Comparison of ENCODE assay signal across 18 mouse cellular contexts in the genomic region with DNA sequence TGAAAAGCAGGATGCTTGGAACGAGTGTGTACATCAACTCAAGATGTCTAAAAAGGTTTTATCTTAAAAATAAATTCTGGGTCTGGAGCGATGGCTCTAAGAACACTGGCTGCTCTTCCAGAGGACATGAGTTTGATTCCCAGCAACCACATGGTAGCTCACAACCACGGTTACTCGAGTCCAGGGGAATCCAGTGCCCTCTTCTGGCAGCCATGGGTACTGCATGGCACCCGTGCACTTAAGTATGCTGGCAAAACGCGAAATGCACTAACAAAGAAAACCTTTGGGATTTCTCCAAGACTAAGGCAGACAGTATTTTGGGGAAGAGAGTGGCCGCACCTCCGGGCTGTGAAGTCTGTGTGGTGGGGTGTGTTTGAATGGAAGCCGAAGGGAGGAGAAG. TPM values are rescaled to one million over a fixed set of nuclear protein-coding genes. Genes with fewer than 3 reads are reported as not detected.
A peak's percentile ranks its signal among the peaks of the same experiment; 100 is the strongest.
DNase-seq lines count a peak whose midpoint lies in the region; ATAC-seq and TF ChIP-seq lines count a peak whose summit lies in the region.
"Had no signal": no experiment of that assay in that cellular context is flagged by ENCODE, and none has a peak within 500 bp of the region (broad histone marks: within the 10 kb centered on the region; RNA-seq: fewer than 3 reads in every experiment).

No protein-coding gene starts in this region.

- no peak overlapping the region for H3K4me3 ChIP-seq in cerebellum, adult 2 months (replicated peaks; ENCODE audit: insufficient read depth, low read depth, low read length)
- H3K4me3 ChIP-seq in layer of hippocampus, adult 2 months = no peak overlapping the region
- no peak overlapping the region for H3K4me3 ChIP-seq in bone marrow, adult 2 months (replicated peaks; ENCODE audit: control insufficient read depth, low read depth, low read length)
- no peak overlapping the region for H3K4me3 ChIP-seq in hindbrain, embryonic 12.5 days
- H3K4me3 ChIP-seq: heart, embryonic 10.5 days; limb, embryonic 13.5 days had no signal

- 76% methylated on average over 10 of the region's 10 CpGs for WGBS in cerebellum, adult 2 months
- WGBS in bone marrow, adult 2 months = 73% methylated on average over 10 of the region's 10 CpGs
- WGBS in hindbrain, embryonic 12.5 days = 79% methylated on average over 10 of the region's 10 CpGs

- no peak for TF ChIP-seq POLR2A in cerebellum, adult 2 months (IDR thresholded peaks at IDR 0.05; ENCODE audit: borderline replicate concordance, insufficient read depth, low read length)
- TF ChIP-seq POLR2A in bone marrow, adult 2 months (IDR thresholded peaks at IDR 0.05; ENCODE audit: borderline replicate concordance, control insufficient read depth, low read depth, low read length) = no peak

- TF ChIP-seq CTCF in cerebellum, adult 2 months (IDR thresholded peaks at IDR 0.05; ENCODE audit: borderline replicate concordance, insufficient read depth, low read depth, low read length) = peak; percentile 22; the same call in 1 of the 2 replicates
- peak; percentile 70 for TF ChIP-seq CTCF in layer of hippocampus, adult 2 months (conservative IDR thresholded peaks at IDR 0.05)
- TF ChIP-seq CTCF in bone marrow, adult 2 months (IDR thresholded peaks at IDR 0.05; ENCODE audit: control insufficient read depth, insufficient read depth, low read length) = peak; percentile 49; the same call in 1 of the 2 replicates

- no peaks in the 10 kb centered on the region for H3K4me1 ChIP-seq in cerebellum, adult 2 months (ENCODE audit: control insufficient read depth, insufficient read depth, low read length)
- no peaks in the 10 kb centered on the region for H3K4me1 ChIP-seq in bone marrow, adult 2 months (ENCODE audit: control insufficient read depth, insufficient read depth, low read length)
- no peaks in the 10 kb centered on the region for H3K4me1 ChIP-seq in hindbrain, embryonic 12.5 days

- no peak for ATAC-seq in hindbrain, embryonic 12.5 days (ENCODE audit: low FRiP score)
- ATAC-seq: midbrain, embryonic 16.5 days; Patski had no signal

- no peak overlapping the region for H3K27ac ChIP-seq in cerebellum, adult 2 months (ENCODE audit: insufficient read depth, low read length)
- no peak overlapping the region for H3K27ac ChIP-seq in layer of hippocampus, adult 2 months
- no peak overlapping the region for H3K27ac ChIP-seq in bone marrow, adult 2 months (ENCODE audit: control insufficient read depth, insufficient read depth, low read depth, low read length, poor library complexity)
- no peak overlapping the region for H3K27ac ChIP-seq in hindbrain, embryonic 12.5 days
- H3K27ac ChIP-seq: heart, embryonic 10.5 days; limb, embryonic 13.5 days; macrophage had no signal

- H3K4me2 ChIP-seq in hindbrain, embryonic 12.5 days (replicated peaks) = no peak overlapping the region
- H3K4me2 ChIP-seq: limb, embryonic 13.5 days had no signal

- no peaks in the 10 kb centered on the region for H3K27me3 ChIP-seq in cerebellum, adult 2 months (ENCODE audit: control insufficient read depth, insufficient read depth, low read length)
- H3K27me3 ChIP-seq in hindbrain, embryonic 12.5 days = no peaks in the 10 kb centered on the region
- H3K27me3 ChIP-seq: Patski had no signal

- H3K9ac ChIP-seq in hindbrain, embryonic 12.5 days = no peak overlapping the region
- H3K9ac ChIP-seq: limb, embryonic 13.5 days had no signal

- no peak for DNase-seq in cerebellum, adult 2 months
- DNase-seq in cerebellum, adult 11-12 months = no peak
- DNase-seq in layer of hippocampus, adult 2 months (ENCODE audit: low spot score in 2 of 2) = no peak
- DNase-seq in layer of hippocampus, postnatal 10 days (ENCODE audit: low spot score in 2 of 2) = no peak
- DNase-seq in A20 (ENCODE audit: low read depth, low spot score) = peak; percentile 14
- no peak for DNase-seq in natural killer cell, adult 2 months (ENCODE audit: low spot score in 2 of 2)
- DNase-seq: adrenal gland, postnatal 10 days; kidney, postnatal 14 days; retina, postnatal 1 day had no signal

- no peaks in the 10 kb centered on the region for H3K9me3 ChIP-seq in hindbrain, embryonic 12.5 days (replicated peaks)
- H3K9me3 ChIP-seq: heart, embryonic 10.5 days had no signal

- H3K36me3 ChIP-seq in hindbrain, embryonic 12.5 days = no peaks in the 10 kb centered on the region
- H3K36me3 ChIP-seq: heart, embryonic 10.5 days; limb, embryonic 13.5 days had no signal

RNA-seq across cellular contexts. Expression of a gene that starts 44.9 kb away (rescaled TPM):
- 0.05 and 0.25 TPM in 2 replicates for polyA plus RNA-seq in cerebellum, adult 2 months (2012; rRNA removed)
- under 1 TPM in 1 of 2 experiments, not detected in 1; 0.10 TPM for total RNA-seq in layer of hippocampus, adult 2 months (2021)
- total RNA-seq in layer of hippocampus, postnatal 10 days (2021) = under 1 TPM; 0.20 to 0.27 TPM
- not detected in 2 replicates for polyA plus RNA-seq in bone marrow, adult 2 months (2011; ENCODE audit: insufficient read depth, insufficient read length, low replicate concordance, missing spikeins)
- not detected in 2 replicates for polyA plus RNA-seq in hindbrain, embryonic 12.5 days (2016; fragmentation: Nextera tagmentation; extraction: Ambion mirVana)
- total RNA-seq: adrenal gland, postnatal 10 days; common myeloid progenitor, adult 5-6 weeks had no signal
- polyA plus RNA-seq: macrophage; midbrain, embryonic 16.5 days; neural tube, embryonic 14.5 days had no signal
